Mouse (Mus musculus): ENCODE measurements around the gene Grb7. TPM values are rescaled to one million over a fixed set of nuclear protein-coding genes. Genes with fewer than 3 reads are reported as not detected.

Grb7 gene
- polyA plus RNA-seq (2016; fragmentation: Nextera tagmentation; extraction: Ambion mirVana), result 0.43 and 0.75 TPM in 2 replicates

DNA sequence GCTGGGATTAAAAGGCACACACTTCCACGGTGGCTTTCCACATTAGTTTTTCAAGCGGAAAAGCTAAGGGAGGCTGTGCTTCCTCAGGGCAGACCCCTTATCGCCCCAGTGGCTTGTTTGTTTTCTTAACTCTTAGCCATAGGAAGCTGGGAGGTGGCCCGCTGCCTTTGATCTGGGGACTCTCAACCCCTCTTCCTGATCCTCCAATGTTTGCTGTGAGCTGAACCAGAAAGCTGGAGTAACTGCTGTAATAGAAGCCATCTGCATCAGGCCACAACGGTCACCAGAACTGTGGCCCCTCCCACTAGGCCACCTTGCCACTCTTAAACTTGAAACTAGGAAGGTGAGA is at the start of gene Grb7:
TSS of gene Grb7 (plus strand) at position 182 of the 349 bp plus-strand sequence.
- peaks cover 57% of the 10 kb centered on the region for H3K27me3 ChIP-seq
- no peak for ATAC-seq (ENCODE audit: low FRiP score, low read depth)
- no peaks in the 10 kb centered on the region for H3K36me3 ChIP-seq
- H3K4me1 ChIP-seq, result peaks cover 14% of the 10 kb centered on the region; the same call in 1 of the 2 replicates
- H3K27ac ChIP-seq (replicated peaks), result no peak within 1 kb of the TSS
- peak within 1 kb of the TSS; percentile 24; the same call in 1 of the 2 replicates for H3K9ac ChIP-seq (replicated peaks)
- peak within 1 kb of the TSS; percentile 23; the same call in 1 of the 2 replicates for H3K4me2 ChIP-seq (replicated peaks)
- H3K9me3 ChIP-seq, result no peaks in the 10 kb centered on the region
- 7% methylated on average over 5 of the region's 5 CpGs for WGBS
- no peak within 1 kb of the TSS for H3K4me3 ChIP-seq

DNA sequence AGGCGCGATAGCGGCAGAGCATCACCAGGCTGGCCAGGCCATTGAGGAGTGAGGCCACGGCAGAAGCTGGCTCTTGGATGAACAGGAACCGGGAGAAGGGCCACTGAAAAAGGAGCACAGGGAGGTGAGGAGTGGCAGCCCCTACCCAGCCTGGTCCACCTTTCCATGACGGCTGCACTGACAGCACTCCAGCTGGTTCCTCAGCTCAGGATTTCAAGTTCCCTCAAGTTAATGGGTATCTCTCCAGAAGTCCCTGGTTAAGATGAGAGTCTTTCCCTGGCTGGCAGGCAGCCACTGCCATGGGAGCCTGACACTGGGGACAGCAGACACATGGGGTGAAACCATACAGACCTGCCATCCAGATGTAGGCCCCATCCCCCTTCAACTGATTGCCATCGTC is 48.2 kb upstream of the Grb7 start:
- peaks cover 17% of the 10 kb centered on the region for H3K4me1 ChIP-seq
- H3K4me2 ChIP-seq (replicated peaks), result no peak overlapping the region
- WGBS, result 89% methylated on average over 7 of the region's 7 CpGs

DNA sequence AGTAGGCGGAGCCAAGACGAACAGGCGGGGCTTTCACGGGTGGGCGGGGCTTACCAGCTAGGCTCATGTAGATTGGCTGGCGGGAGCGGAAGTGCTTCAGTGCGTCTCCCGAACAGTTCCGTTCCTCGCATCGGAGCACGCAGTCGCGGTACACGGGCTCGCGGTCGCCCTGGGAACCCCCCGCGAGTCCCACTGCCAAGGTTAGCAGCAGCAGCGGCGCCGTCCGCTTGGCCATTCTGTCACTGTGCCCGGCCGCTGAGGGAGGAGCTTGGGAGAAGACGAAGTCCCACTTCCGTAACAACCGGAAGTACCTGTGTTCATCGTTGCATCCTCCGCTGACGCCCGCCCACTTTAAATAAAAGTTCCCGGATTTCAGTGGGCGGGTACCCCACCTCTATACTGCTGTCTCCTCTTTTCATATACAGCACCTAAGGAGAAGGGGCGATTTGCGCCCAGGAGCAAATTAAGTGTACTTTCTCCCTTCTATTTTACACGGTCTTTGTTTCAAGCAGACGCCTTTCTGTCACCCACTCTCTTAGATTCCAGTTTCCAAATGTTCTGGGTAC is 46.0 kb upstream of the Grb7 start, which contains the start of gene Pgap3:
TSS of gene Pgap3 (minus strand) at position 330 of the 566 bp plus-strand sequence.
- H3K4me1 ChIP-seq, result peaks cover 12% of the 10 kb centered on the region
- peak; percentile 91 for ATAC-seq (ENCODE audit: low FRiP score, low read depth)
- H3K9ac ChIP-seq (replicated peaks), result peak within 1 kb of the TSS; percentile 72
- H3K9me3 ChIP-seq, result no peaks in the 10 kb centered on the region
- H3K4me3 ChIP-seq, result peak within 1 kb of the TSS; percentile 74
- H3K4me2 ChIP-seq (replicated peaks), result peak within 1 kb of the TSS; percentile 68
- H3K36me3 ChIP-seq, result no peaks in the 10 kb centered on the region
- peak within 1 kb of the TSS; percentile 98 for H3K27ac ChIP-seq (replicated peaks)
- peaks cover 23% of the 10 kb centered on the region for H3K27me3 ChIP-seq
- under 1% methylated on average over 40 of the region's 40 CpGs for WGBS

More for the DNA sequence above, 48.2 kb upstream of the Grb7 start:
- no peak overlapping the region for H3K9ac ChIP-seq (replicated peaks)
- no peak overlapping the region for H3K27ac ChIP-seq (replicated peaks)
- peaks cover 11% of the 10 kb centered on the region; the same call in 1 of the 2 replicates for H3K27me3 ChIP-seq
- ATAC-seq (ENCODE audit: low FRiP score, low read depth), result no peak
- H3K9me3 ChIP-seq, result no peaks in the 10 kb centered on the region
- no peak overlapping the region for H3K4me3 ChIP-seq
- H3K36me3 ChIP-seq, result no peaks in the 10 kb centered on the region

GRCm38 (mm10) chr11:98400816-98401215 is 45.4 kb upstream of the Grb7 start:
- H3K4me1 ChIP-seq, result peaks cover 12% of the 10 kb centered on the region
- peak overlapping the region; percentile 72 for H3K9ac ChIP-seq (replicated peaks)
- 51% methylated on average over 3 of the region's 3 CpGs for WGBS
- peaks cover 23% of the 10 kb centered on the region for H3K27me3 ChIP-seq
- H3K36me3 ChIP-seq, result no peaks in the 10 kb centered on the region
- peak overlapping the region; percentile 68 for H3K4me2 ChIP-seq (replicated peaks)
- H3K9me3 ChIP-seq, result no peaks in the 10 kb centered on the region
- ATAC-seq (ENCODE audit: low FRiP score, low read depth), result no peak
- peak overlapping the region; percentile 74 for H3K4me3 ChIP-seq
- H3K27ac ChIP-seq (replicated peaks), result peak overlapping the region; percentile 98

- peaks cover 35% of the 10 kb centered on the region for H3K27me3 ChIP-seq
- no peak for ATAC-seq (ENCODE audit: low FRiP score, low read depth)
- no peak overlapping the region for H3K27ac ChIP-seq (replicated peaks)
- H3K9ac ChIP-seq (replicated peaks), result no peak overlapping the region
- H3K4me1 ChIP-seq, result peaks cover 14% of the 10 kb centered on the region
- H3K9me3 ChIP-seq, result no peaks in the 10 kb centered on the region
- H3K36me3 ChIP-seq, result no peaks in the 10 kb centered on the region
- H3K4me2 ChIP-seq (replicated peaks), result no peak overlapping the region
- no peak overlapping the region for H3K4me3 ChIP-seq
- WGBS, result 72% methylated on average over 6 of the region's 6 CpGs
Measured at GRCm38 (mm10) chr11:98406621-98407020, 39.6 kb upstream of the Grb7 start.

DNA sequence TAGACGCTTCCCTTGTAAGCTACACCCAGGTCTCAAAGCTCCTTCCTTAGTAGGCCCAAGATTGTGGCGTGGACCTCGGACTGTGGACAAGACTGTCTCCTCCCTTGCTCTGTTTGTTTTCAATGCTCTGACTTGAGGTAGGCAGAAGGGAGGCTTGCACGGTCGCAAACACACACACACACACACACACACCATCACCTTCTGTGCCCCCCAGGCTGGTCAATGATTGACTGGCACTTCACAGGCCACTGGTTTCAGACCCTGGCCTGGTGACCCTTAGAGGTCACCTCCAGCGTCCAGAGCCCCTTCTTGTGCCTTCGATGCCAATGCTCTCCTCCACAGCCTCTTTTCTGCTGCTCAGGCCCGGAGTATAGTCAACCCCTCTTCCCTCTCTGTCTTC is 37.3 kb upstream of the Grb7 start:
- Histone ChIP-seq H3K9ac (replicated peaks) (0 out of 2 replicates have a peak overlapping the region, but pooled peaks have one; percentile 12), H3K4me2 (replicated peaks) (peak overlapping the region; percentile 26), H3K27ac (replicated peaks) (peak overlapping the region; percentile 8; the same call in 1 of the 2 replicates), H3K27me3 (peaks cover 41% of the 10 kb centered on the region), H3K4me1 (peaks cover 33% of the 10 kb centered on the region), H3K4me3 (0 out of 2 replicates have a peak overlapping the region, but pooled peaks have one; percentile 1), H3K9me3 (no peaks in the 10 kb centered on the region), H3K36me3 (no peaks in the 10 kb centered on the region)
- ATAC-seq (ENCODE audit: low FRiP score, low read depth), result no peak
- WGBS, result 54% methylated on average over 8 of the region's 8 CpGs

- Histone ChIP-seq H3K36me3 (no peaks in the 10 kb centered on the region), H3K4me3 (0 out of 2 replicates have a peak overlapping the region, but pooled peaks have one; percentile 1), H3K27me3 (peaks cover 45% of the 10 kb centered on the region), H3K27ac (replicated peaks) (peak overlapping the region; percentile 8; the same call in 1 of the 2 replicates), H3K4me1 (peaks cover 38% of the 10 kb centered on the region), H3K9ac (replicated peaks) (0 out of 2 replicates have a peak overlapping the region, but pooled peaks have one; percentile 12), H3K4me2 (replicated peaks) (peak overlapping the region; percentile 26), H3K9me3 (no peaks in the 10 kb centered on the region)
- ATAC-seq (ENCODE audit: low FRiP score, low read depth), result peak; percentile 59; the same call in 1 of the 2 replicates
- 0% methylated on average over 9 of the region's 10 CpGs for WGBS
Measured at GRCm38 (mm10) chr11:98409341-98409822, 36.8 kb upstream of the Grb7 start.

DNA sequence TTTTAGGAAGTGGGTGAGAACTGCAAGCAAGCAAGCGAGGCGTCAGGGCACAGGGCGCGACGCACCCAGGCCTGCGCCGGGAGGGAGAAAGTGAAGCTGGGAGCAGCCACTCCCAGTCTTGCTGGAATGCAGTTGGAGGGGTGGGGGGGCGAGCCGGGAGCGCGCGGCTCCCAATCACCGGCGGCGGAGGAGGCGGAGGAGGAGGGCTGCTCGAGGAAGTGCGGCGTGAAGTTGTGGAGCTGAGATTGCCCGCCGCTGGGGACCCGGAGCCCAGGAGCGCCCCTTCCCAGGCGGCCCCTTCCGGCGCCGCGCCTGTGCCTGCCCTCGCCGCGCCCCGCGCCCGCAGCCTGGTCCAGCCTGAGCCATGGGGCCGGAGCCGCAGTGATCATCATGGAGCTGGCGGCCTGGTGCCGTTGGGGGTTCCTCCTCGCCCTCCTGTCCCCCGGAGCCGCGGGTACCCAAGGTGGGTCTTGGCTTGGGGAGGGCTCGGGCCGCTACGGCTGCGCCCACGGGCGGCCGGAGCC is 33.9 kb upstream of the Grb7 start, which contains the start of gene Erbb2:
TSS of gene Erbb2 (plus strand) at position 198 of the 524 bp plus-strand sequence.
- Histone ChIP-seq H3K4me3 (peak within 1 kb of the TSS; percentile 79), H3K36me3 (no peaks in the 10 kb centered on the region), H3K4me1 (peaks cover 38% of the 10 kb centered on the region), H3K4me2 (replicated peaks) (peak within 1 kb of the TSS; percentile 97), H3K9me3 (no peaks in the 10 kb centered on the region), H3K27ac (replicated peaks) (peak within 1 kb of the TSS; percentile 67), H3K27me3 (peaks cover 43% of the 10 kb centered on the region), H3K9ac (replicated peaks) (peak within 1 kb of the TSS; percentile 80)
- WGBS, result under 1% methylated on average over 46 of the region's 49 CpGs
- peak; percentile 70 for ATAC-seq (ENCODE audit: low FRiP score, low read depth)

DNA sequence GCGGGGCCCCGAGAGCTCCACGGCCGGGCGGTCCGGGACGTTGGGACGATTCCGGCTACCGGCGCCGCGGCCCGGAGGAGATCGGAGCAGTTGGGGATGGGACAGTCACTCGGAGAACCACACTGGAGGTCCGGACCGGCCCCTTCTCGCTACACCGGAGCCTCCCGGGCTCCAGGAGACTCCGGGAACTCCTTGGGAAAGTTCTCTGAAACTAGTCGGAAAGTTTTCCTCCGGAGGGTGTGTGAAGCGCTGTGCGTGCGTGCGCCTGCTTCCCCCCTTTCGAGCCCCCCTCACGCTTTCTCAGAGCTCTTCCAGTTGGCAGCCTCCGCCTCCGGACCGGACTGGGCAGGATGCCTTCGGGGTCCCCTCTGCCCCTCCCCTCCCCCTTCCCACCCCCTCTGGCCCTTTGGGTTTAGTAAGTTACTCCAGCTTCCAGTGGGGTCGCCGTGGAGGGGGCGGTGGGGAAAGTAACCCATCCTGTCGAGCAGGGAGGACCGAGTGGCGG is 33.3 kb upstream of the Grb7 start:
- Histone ChIP-seq H3K9ac (replicated peaks) (peak overlapping the region; percentile 80), H3K4me2 (replicated peaks) (peak overlapping the region; percentile 97), H3K27me3 (peaks cover 43% of the 10 kb centered on the region), H3K4me1 (peaks cover 38% of the 10 kb centered on the region), H3K27ac (replicated peaks) (peak overlapping the region; percentile 67), H3K4me3 (peak overlapping the region; percentile 79), H3K36me3 (no peaks in the 10 kb centered on the region), H3K9me3 (no peaks in the 10 kb centered on the region)
- WGBS, result under 1% methylated on average over 40 of the region's 40 CpGs
- peak; percentile 56 for ATAC-seq (ENCODE audit: low FRiP score, low read depth)

GRCm38 (mm10) chr11:98413731-98414130 is 32.5 kb upstream of the Grb7 start:
- H3K27me3 ChIP-seq, result peaks cover 43% of the 10 kb centered on the region
- peak overlapping the region; percentile 80; the same call in 1 of the 2 replicates for H3K9ac ChIP-seq (replicated peaks)
- peak overlapping the region; percentile 97 for H3K4me2 ChIP-seq (replicated peaks)
- H3K4me1 ChIP-seq, result peaks cover 37% of the 10 kb centered on the region
- no peak for ATAC-seq (ENCODE audit: low FRiP score, low read depth)
- no peaks in the 10 kb centered on the region for H3K36me3 ChIP-seq
- peak overlapping the region; percentile 79 for H3K4me3 ChIP-seq
- no peak overlapping the region for H3K27ac ChIP-seq (replicated peaks)
- 27% methylated on average over 7 of the region's 7 CpGs for WGBS
- no peaks in the 10 kb centered on the region for H3K9me3 ChIP-seq

- H3K27me3 ChIP-seq, result peaks cover 43% of the 10 kb centered on the region
- 28% methylated on average over 2 of the region's 2 CpGs for WGBS
- H3K27ac ChIP-seq (replicated peaks), result no peak overlapping the region
- no peak overlapping the region for H3K9ac ChIP-seq (replicated peaks)
- ATAC-seq (ENCODE audit: low FRiP score, low read depth), result no peak
- peak overlapping the region; percentile 97 for H3K4me2 ChIP-seq (replicated peaks)
- no peaks in the 10 kb centered on the region for H3K9me3 ChIP-seq
- H3K4me1 ChIP-seq, result peaks cover 33% of the 10 kb centered on the region
- H3K4me3 ChIP-seq, result 0 out of 2 replicates have a peak overlapping the region, but pooled peaks have one; percentile 3
- H3K36me3 ChIP-seq, result no peaks in the 10 kb centered on the region
Measured at GRCm38 (mm10) chr11:98414162-98414561, 32.0 kb upstream of the Grb7 start.

DNA sequence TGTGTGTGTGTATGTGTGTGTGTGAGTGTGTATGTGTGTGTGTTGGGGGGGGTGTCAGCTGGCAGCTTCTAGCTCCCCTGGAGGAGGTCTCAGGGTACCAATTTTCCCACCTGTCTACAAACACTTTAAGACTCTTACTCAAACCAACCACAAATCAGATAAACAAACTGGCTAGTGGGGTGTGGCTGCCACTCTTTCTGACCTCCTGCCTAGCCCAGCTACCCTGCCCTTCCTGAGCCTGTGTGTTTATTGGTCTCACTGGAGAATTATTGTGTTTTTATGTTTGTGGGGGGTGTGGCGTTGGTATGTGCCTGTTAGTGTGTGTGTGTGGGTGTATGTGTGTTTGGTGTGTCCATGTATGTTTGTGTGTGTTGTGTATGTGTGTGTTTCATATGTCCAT is 29.1 kb upstream of the Grb7 start:
- WGBS, result 88% methylated on average over 1 of the region's 1 CpGs
- Histone ChIP-seq H3K4me1 (peaks cover 19% of the 10 kb centered on the region), H3K9ac (replicated peaks) (no peak overlapping the region), H3K4me3 (no peak overlapping the region), H3K9me3 (no peaks in the 10 kb centered on the region), H3K4me2 (replicated peaks) (no peak overlapping the region), H3K27me3 (peaks cover 22% of the 10 kb centered on the region), H3K27ac (replicated peaks) (no peak overlapping the region), H3K36me3 (no peaks in the 10 kb centered on the region)
- no peak for ATAC-seq (ENCODE audit: low FRiP score, low read depth)
